In genomic region chr3:103130236-103130751, GRCm38 (mm10) we compare ENCODE assay signal across 8 mouse cellular contexts. TPM values are rescaled to one million over a fixed set of nuclear protein-coding genes. Genes with fewer than 3 reads are reported as not detected.
DNase-seq lines count a peak whose midpoint lies in the region; ATAC-seq and TF ChIP-seq lines count a peak whose summit lies in the region.

No protein-coding gene starts in this region.

- H3K4me3 ChIP-seq in ES-E14 (ENCODE audit: insufficient read depth in 1 of 2, low read depth in 1 of 2, low read length in 2 of 2, poor library complexity in 1 of 2, severe bottlenecking in 1 of 2): 0 out of 4 replicates have a peak overlapping the region, but pooled peaks of 1 of the 2 experiments have one; percentile 1
- H3K4me3 ChIP-seq in embryonic facial prominence, embryonic 15.5 days (replicated peaks): no peak overlapping the region
- H3K4me3 ChIP-seq in hindbrain, embryonic 13.5 days: no peak overlapping the region
- no peak overlapping the region for H3K4me3 ChIP-seq in stomach, postnatal 0 days (ENCODE audit: low read depth, low read length)

- H3K4me1 ChIP-seq in ES-E14 (ENCODE audit: control insufficient read depth in 2 of 2, insufficient read depth in 2 of 2, low read length in 2 of 2, poor library complexity in 1 of 2): peaks cover 15 to 22% of the 10 kb centered on the region in 2 experiments
- peaks cover 22% of the 10 kb centered on the region for H3K4me1 ChIP-seq in embryonic facial prominence, embryonic 15.5 days
- H3K4me1 ChIP-seq in hindbrain, embryonic 13.5 days (replicated peaks): peaks cover 13% of the 10 kb centered on the region
- no peaks in the 10 kb centered on the region for H3K4me1 ChIP-seq in stomach, postnatal 0 days (replicated peaks; ENCODE audit: control insufficient read depth, insufficient read depth)

- whole genome bisulfite sequencing in embryonic facial prominence, embryonic 15.5 days: 34% methylated on average over 6 of the region's 6 CpGs
- WGBS in hindbrain, embryonic 13.5 days: 40% methylated on average over 6 of the region's 6 CpGs
- 22% methylated on average over 6 of the region's 6 CpGs for WGBS in stomach, postnatal 0 days

- no peak for ATAC-seq in embryonic facial prominence, embryonic 15.5 days (ENCODE audit: insufficient number of reproducible peaks, low FRiP score, low TSS enrichment, low read depth)
- ATAC-seq in hindbrain, embryonic 13.5 days (ENCODE audit: low FRiP score): peak; percentile 49; the same call in 1 of the 2 replicates
- ATAC-seq in megakaryocyte-erythroid progenitor cell, adult 5-6 weeks (replicated peaks; ENCODE audit: low FRiP score, low TSS enrichment, poor library complexity, severe bottlenecking): peak; percentile 75
- ATAC-seq in stomach, postnatal 0 days (ENCODE audit: low FRiP score, low TSS enrichment): peak; percentile 80

- no peaks in the 10 kb centered on the region for H3K27me3 ChIP-seq in embryonic facial prominence, embryonic 15.5 days
- peaks cover 18% of the 10 kb centered on the region for H3K27me3 ChIP-seq in hindbrain, embryonic 13.5 days
- no peaks in the 10 kb centered on the region for H3K27me3 ChIP-seq in stomach, postnatal 0 days (ENCODE audit: control insufficient read depth, insufficient read depth, low read length)

- H3K27ac ChIP-seq in ES-E14 (ENCODE audit: insufficient read depth, low read depth, low read length, poor library complexity, severe bottlenecking): no peak overlapping the region
- H3K27ac ChIP-seq in embryonic facial prominence, embryonic 15.5 days (replicated peaks): peak overlapping the region; percentile 14; the same call in 1 of the 2 replicates
- H3K27ac ChIP-seq in hindbrain, embryonic 13.5 days: peak overlapping the region; percentile 60; the same call in 1 of the 2 replicates
- peak overlapping the region; percentile 69; the same call in 1 of the 2 replicates for H3K27ac ChIP-seq in stomach, postnatal 0 days (replicated peaks)

- in situ Hi-C loops in ES-E14 (cut with MboI; ENCODE audit: low sequenced_read_pairs in 2 of 2, unreplicated experiment in 2 of 2): no loop called here

- 0 out of 2 replicates have a peak overlapping the region, but pooled peaks have one; percentile 12 for H3K9ac ChIP-seq in ES-E14 (ENCODE audit: insufficient read depth, low read depth, low read length, poor library complexity, severe bottlenecking)
- no peak overlapping the region for H3K9ac ChIP-seq in embryonic facial prominence, embryonic 15.5 days
- no peak overlapping the region for H3K9ac ChIP-seq in hindbrain, embryonic 13.5 days
- no peak overlapping the region for H3K9ac ChIP-seq in stomach, postnatal 0 days (ENCODE audit: low read length)

- DNase-seq in 3T3-L1 (ENCODE audit: low read depth, low spot score): peak; percentile 55
- DNase-seq in ES-E14 (ENCODE audit: low read depth, low spot score): no peak
- DNase-seq in layer of hippocampus, postnatal 36 days: peak; percentile 11 to 16
- DNase-seq in stomach, postnatal 0 days (ENCODE audit: low spot score): no peak
- DNase-seq in urinary bladder, postnatal 10 days (ENCODE audit: low spot score): no peak

- H3K36me3 ChIP-seq in ES-E14 (ENCODE audit: control insufficient read depth, insufficient read depth, low read length, poor library complexity, severe bottlenecking): peaks cover 14% of the 10 kb centered on the region
- H3K36me3 ChIP-seq in embryonic facial prominence, embryonic 15.5 days: peaks cover 10% of the 10 kb centered on the region
- H3K36me3 ChIP-seq in hindbrain, embryonic 13.5 days: no peaks in the 10 kb centered on the region
- no peaks in the 10 kb centered on the region for H3K36me3 ChIP-seq in stomach, postnatal 0 days (ENCODE audit: control insufficient read depth, insufficient read depth, low read length)

- H3K9me3 ChIP-seq in ES-E14 (ENCODE audit: control insufficient read depth, insufficient read depth, low read depth, low read length): no peaks in the 10 kb centered on the region
- H3K9me3 ChIP-seq in embryonic facial prominence, embryonic 15.5 days (replicated peaks): no peaks in the 10 kb centered on the region
- no peaks in the 10 kb centered on the region for H3K9me3 ChIP-seq in hindbrain, embryonic 13.5 days
- H3K9me3 ChIP-seq in stomach, postnatal 0 days (ENCODE audit: control insufficient read depth, low read length): no peaks in the 10 kb centered on the region

- no peak overlapping the region for H3K4me2 ChIP-seq in embryonic facial prominence, embryonic 15.5 days (replicated peaks)
- H3K4me2 ChIP-seq in hindbrain, embryonic 13.5 days: no peak overlapping the region
- peak overlapping the region; percentile 20; the same call in 1 of the 2 replicates for H3K4me2 ChIP-seq in stomach, postnatal 0 days (replicated peaks; ENCODE audit: low read depth)

- TF ChIP-seq EP300 in stomach, postnatal 0 days (optimal IDR thresholded peaks at IDR 0.05): no peak

- no peak for TF ChIP-seq CTCF in stomach, postnatal 0 days (IDR thresholded peaks at IDR 0.05; ENCODE audit: low read depth)

TF ChIP-seq in ES-E14, 5 proteins besides CTCF, POLR2A, EP300 and RAD21:
- TF ChIP-seq ZNF384 (IDR thresholded peaks at IDR 0.05; ENCODE audit: low read depth, low read length): no peak
- TF ChIP-seq ZC3H11A (IDR thresholded peaks at IDR 0.05; ENCODE audit: borderline replicate concordance, low read depth, low read length): no peak
- TF ChIP-seq CHD2 (IDR thresholded peaks at IDR 0.05; ENCODE audit: low read depth, low read length): no peak
- TF ChIP-seq MAFK (IDR thresholded peaks at IDR 0.05; ENCODE audit: insufficient read depth, low read depth, low read length): no peak
- no peak for TF ChIP-seq HCFC1 (IDR thresholded peaks at IDR 0.05; ENCODE audit: borderline replicate concordance, insufficient read depth, low read length)
TF ChIP-seq in ES-E14: peak in this region for 0.

RNA-seq across cellular contexts. Expression of gene Dennd2c, which starts 27.9 kb away (rescaled TPM):
- total RNA-seq in ES-E14 (2012; rRNA removed): 29.9 and 39.2 TPM in 2 replicates
- 13.6 and 15.1 TPM in 2 replicates for polyA plus RNA-seq in embryonic facial prominence, embryonic 15.5 days (2015; fragmentation: Nextera tagmentation; extraction: Ambion mirVana)
- polyA plus RNA-seq in hindbrain, embryonic 13.5 days (2015; fragmentation: Nextera tagmentation; extraction: Ambion mirVana): 1.3 and 1.5 TPM in 2 replicates
- total RNA-seq in layer of hippocampus, postnatal 36 days (2021): under 1 TPM; 0.70 to 0.76 TPM
- total RNA-seq in megakaryocyte-erythroid progenitor cell, adult 5-6 weeks (2014; fragmentation: Nextera tagmentation): 4.0 and 4.9 TPM in 2 replicates
- total RNA-seq in megakaryocyte-erythroid progenitor cell, adult 5-6 weeks (2017): 2.0 and 2.4 TPM in 2 replicates
- polyA plus RNA-seq in stomach, postnatal 0 days (2015; fragmentation: Nextera tagmentation; extraction: Ambion mirVana): 5.6 and 6.8 TPM in 2 replicates

RNA-seq across cellular contexts. Expression of gene Bcas2, which starts 41.2 kb away (rescaled TPM):
- 86.4 and 102 TPM in 2 replicates for total RNA-seq in ES-E14 (2012; rRNA removed)
- 170 and 178 TPM in 2 replicates for polyA plus RNA-seq in embryonic facial prominence, embryonic 15.5 days (2015; fragmentation: Nextera tagmentation; extraction: Ambion mirVana)
- 233 and 236 TPM in 2 replicates for polyA plus RNA-seq in hindbrain, embryonic 13.5 days (2015; fragmentation: Nextera tagmentation; extraction: Ambion mirVana)
- 10 to 100 TPM; 69.3 to 70.2 TPM for total RNA-seq in layer of hippocampus, postnatal 36 days (2021)
- total RNA-seq in megakaryocyte-erythroid progenitor cell, adult 5-6 weeks (2014; fragmentation: Nextera tagmentation): 134 and 143 TPM in 2 replicates
- 260 and 277 TPM in 2 replicates for total RNA-seq in megakaryocyte-erythroid progenitor cell, adult 5-6 weeks (2017)
- polyA plus RNA-seq in stomach, postnatal 0 days (2015; fragmentation: Nextera tagmentation; extraction: Ambion mirVana): 104 and 109 TPM in 2 replicates

RNA-seq across cellular contexts. Expression of gene Ampd1, which starts 56.5 kb away (rescaled TPM):
- 0.26 and 0.49 TPM in 2 replicates for total RNA-seq in ES-E14 (2012; rRNA removed)
- 4.8 and 5.0 TPM in 2 replicates for polyA plus RNA-seq in embryonic facial prominence, embryonic 15.5 days (2015; fragmentation: Nextera tagmentation; extraction: Ambion mirVana)
- polyA plus RNA-seq in hindbrain, embryonic 13.5 days (2015; fragmentation: Nextera tagmentation; extraction: Ambion mirVana): not detected in 2 replicates
- not detected for total RNA-seq in layer of hippocampus, postnatal 36 days (2021)
- total RNA-seq in megakaryocyte-erythroid progenitor cell, adult 5-6 weeks (2014; fragmentation: Nextera tagmentation): 1.7 TPM in 1 of 2 replicates, not detected in the other
- not detected in 2 replicates for total RNA-seq in megakaryocyte-erythroid progenitor cell, adult 5-6 weeks (2017)
- polyA plus RNA-seq in stomach, postnatal 0 days (2015; fragmentation: Nextera tagmentation; extraction: Ambion mirVana): 0.19 and 0.28 TPM in 2 replicates

Comparison
In these comparisons a context has a peak if more than half of its experiments do, and no peak if none do; other contexts are left out.
1. DNase-seq: peak in 3T3-L1 (single experiment) and layer of hippocampus, postnatal 36 days (2 of 2); none in ES-E14 (single experiment), stomach, postnatal 0 days (single experiment) and urinary bladder, postnatal 10 days (single experiment).